Mouse (Mus musculus) lung, postnatal 10 days (tissue): Measurements from ENCODE around the gene Spatc1l.

Experiments used
- DNase-seq: peaks from one replicate; pipeline ENCODE4 v3.0.0; 2021

Gene Spatc1l

GRCm38 (mm10) chr10:76561972-76562371 is at the start of gene Spatc1l:
Gene Spatc1l, plus strand, starts transcription at chr10:76562272.
- DNase-seq, result no peak

GRCm38 (mm10) chr10:76512965-76513583 is 49.0 kb upstream of the Spatc1l start:
- peak; percentile 91 for DNase-seq

- DNase-seq, result no peak
Measured at GRCm38 (mm10) chr10:76530922-76531321, 31.1 kb upstream of the Spatc1l start.

GRCm38 (mm10) chr10:76531375-76531774 is 30.7 kb upstream of the Spatc1l start, which contains the start of gene Lss:
Gene Lss, plus strand, starts transcription at chr10:76531588.
- DNase-seq, result peak; percentile 96

- no peak for DNase-seq
Measured at GRCm38 (mm10) chr10:76531828-76532227, 30.2 kb upstream of the Spatc1l start.

- DNase-seq, result no peak
Measured at GRCm38 (mm10) chr10:76535526-76535925, 26.5 kb upstream of the Spatc1l start.

GRCm38 (mm10) chr10:76537619-76538018 is 24.5 kb upstream of the Spatc1l start:
- peak; percentile 28 for DNase-seq

GRCm38 (mm10) chr10:76541336-76542085 is 20.6 kb upstream of the Spatc1l start:
- DNase-seq, result no peak

- no peak for DNase-seq
Measured at GRCm38 (mm10) chr10:76542636-76543375, 19.3 kb upstream of the Spatc1l start.

GRCm38 (mm10) chr10:76546566-76546965 is 15.5 kb upstream of the Spatc1l start:
- no peak for DNase-seq

GRCm38 (mm10) chr10:76548218-76548617 is 13.9 kb upstream of the Spatc1l start:
- DNase-seq, result no peak

GRCm38 (mm10) chr10:76550458-76550857 is 11.6 kb upstream of the Spatc1l start:
- DNase-seq, result peak; percentile 21

- no peak for DNase-seq
Measured at GRCm38 (mm10) chr10:76551556-76551955, 10.5 kb upstream of the Spatc1l start.

- DNase-seq, result peak; percentile 12
Measured at GRCm38 (mm10) chr10:76554061-76554460, 8.0 kb upstream of the Spatc1l start.

- no peak for DNase-seq
Measured at GRCm38 (mm10) chr10:76569996-76570685, 8.1 kb downstream of the Spatc1l start.

GRCm38 (mm10) chr10:76571070-76571469 is 9.0 kb downstream of the Spatc1l start:
- DNase-seq, result no peak

- no peak for DNase-seq
Measured at GRCm38 (mm10) chr10:76572151-76572550, 10.1 kb downstream of the Spatc1l start.

GRCm38 (mm10) chr10:76575374-76575773 is 13.3 kb downstream of the Spatc1l start, which contains the start of gene Ftcd:
Gene Ftcd, plus strand, starts transcription at chr10:76575648.
- no peak for DNase-seq

- no peak for DNase-seq
Measured at GRCm38 (mm10) chr10:76576920-76577319, 14.8 kb downstream of the Spatc1l start.

- no peak for DNase-seq
Measured at GRCm38 (mm10) chr10:76584138-76584537, 22.1 kb downstream of the Spatc1l start.

- no peak for DNase-seq
Measured at GRCm38 (mm10) chr10:76586190-76586589, 24.1 kb downstream of the Spatc1l start.

GRCm38 (mm10) chr10:76590197-76590596 is 28.1 kb downstream of the Spatc1l start:
- no peak for DNase-seq

GRCm38 (mm10) chr10:76596338-76596737 is 34.3 kb downstream of the Spatc1l start:
- no peak for DNase-seq
